Mouse (Mus musculus) thymus, adult 2 months (tissue): ENCODE results near the gene Hs6st1. TPM values are rescaled to one million over a fixed set of nuclear protein-coding genes. Genes with fewer than 3 reads are reported as not detected.

Experiments used
- DNase-seq: peaks from one replicate; pipeline ENCODE4 v3.0.0; 2021
- H3K27ac ChIP-seq: fragments of 200-500 bp; 2 replicates; pipeline ENCODE4 v1.5.1; 2012; ENCODE audit warnings: low read length, control low read depth; ENCODE audit not compliant: control insufficient read depth, insufficient read depth
- H3K27me3 ChIP-seq: fragments of 200-500 bp; 2 replicates; pipeline ENCODE4 v1.6.1; 2012; ENCODE audit warnings: mild to moderate bottlenecking, low read length, moderate library complexity, mixed read lengths; ENCODE audit not compliant: control insufficient read depth, insufficient read depth
- H3K36me3 ChIP-seq: fragments of 200-500 bp; 2 replicates; pipeline ENCODE4 v1.6.1; 2012; ENCODE audit warnings: mild to moderate bottlenecking, low read length, moderate library complexity; ENCODE audit not compliant: control insufficient read depth, insufficient read depth
- H3K4me1 ChIP-seq: fragments of 200-500 bp; replicated peaks from 2 replicates; pipeline ENCODE4 v1.6.1; 2012; ENCODE audit warnings: low read length; ENCODE audit not compliant: control insufficient read depth, insufficient read depth
- H3K4me3 ChIP-seq: fragments of 200-500 bp; 2 replicates; pipeline ENCODE4 v1.5.1; 2012; ENCODE audit warnings: mild to moderate bottlenecking, low read length, control low read depth, moderate library complexity; ENCODE audit not compliant: control insufficient read depth, insufficient read depth
- CTCF ChIP-seq: fragments of 200-500 bp; IDR thresholded peaks from 2 replicates; pipeline ENCODE4 v1.5.1; 2012; ENCODE audit warnings: mild to moderate bottlenecking, control low read depth, low read length, moderate library complexity, borderline replicate concordance; ENCODE audit not compliant: control insufficient read depth, poor library complexity, insufficient read depth; ENCODE audit errors: extremely low read depth
- POLR2A ChIP-seq: fragments of 200-500 bp; IDR thresholded peaks from 2 replicates; pipeline ENCODE4 v1.6.1; 2012; ENCODE audit warnings: mild to moderate bottlenecking, low read length, control low read depth, moderate library complexity; ENCODE audit not compliant: control insufficient read depth, poor library complexity, insufficient read depth; ENCODE audit errors: extremely low read depth
- WGBS: fragments of 180-500 bp; shearing (Covaris S2); methylation state at CpG from one replicate; pipeline ENCODE4 v1.1.7; 2018; 5-methylcytosine and 5-hydroxymethylcytosine counted together
- polyA plus RNA-seq: library from polyadenylated mRNA; depleted of rRNA; stranded (reverse); fragments of >200 nt; gene quantifications from 2 replicates; pipeline ENCODE4 v1.2.3, GENCODE M21; 2012

Hs6st1 gene
- polyA plus RNA-seq, 1 experiment = 128 TPM

GRCm38 (mm10) chr1:36114844-36115243 is 46.6 kb downstream of the Hs6st1 start:
- TF ChIP-seq CTCF = no peak
- no peak for TF ChIP-seq POLR2A
- no peak overlapping the region for H3K27ac ChIP-seq
- 91% methylated on average over 3 of the region's 3 CpGs for WGBS
- no peaks in the 10 kb centered on the region for H3K27me3 ChIP-seq
- no peaks in the 10 kb centered on the region; the same call in 1 of the 2 replicates for H3K4me1 ChIP-seq
- H3K4me3 ChIP-seq = no peak overlapping the region
- H3K36me3 ChIP-seq = no peaks in the 10 kb centered on the region
- no peak for DNase-seq

DNA sequence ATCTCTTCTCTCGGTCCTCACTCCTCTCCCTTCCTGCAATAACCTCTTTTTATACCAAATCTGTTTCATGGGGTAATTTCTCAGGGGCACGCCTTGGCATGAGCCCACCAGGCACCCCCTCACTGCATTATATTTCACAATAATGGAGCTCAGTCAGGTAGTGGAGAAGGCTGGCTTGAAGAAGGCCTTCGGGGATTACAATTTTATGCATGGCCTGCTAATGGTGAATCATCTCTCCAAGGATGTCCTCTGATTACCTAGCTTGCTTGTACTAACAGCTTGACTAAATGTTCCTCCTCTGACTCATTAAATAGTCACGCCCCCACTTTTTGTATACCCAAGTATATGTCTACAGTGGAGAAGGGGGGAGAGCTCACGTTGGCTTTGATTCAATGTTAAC is 48.3 kb downstream of the Hs6st1 start:
- H3K27me3 ChIP-seq = no peaks in the 10 kb centered on the region
- no peak overlapping the region for H3K4me3 ChIP-seq
- 92% methylated on average over 5 of the region's 5 CpGs for WGBS
- H3K4me1 ChIP-seq = no peaks in the 10 kb centered on the region; the same call in 1 of the 2 replicates
- DNase-seq = no peak
- no peaks in the 10 kb centered on the region for H3K36me3 ChIP-seq
- TF ChIP-seq CTCF = no peak
- no peak overlapping the region for H3K27ac ChIP-seq

GRCm38 (mm10) chr1:36118061-36118685 is 50.0 kb downstream of the Hs6st1 start:
- TF ChIP-seq CTCF (no peak), POLR2A (no peak)
- 95% methylated on average over 9 of the region's 9 CpGs for WGBS
- no peak for DNase-seq
- Histone ChIP-seq H3K36me3 (no peaks in the 10 kb centered on the region), H3K27ac (no peak overlapping the region), H3K4me3 (no peak overlapping the region), H3K27me3 (no peaks in the 10 kb centered on the region), H3K4me1 (no peaks in the 10 kb centered on the region; the same call in 1 of the 2 replicates)

DNA sequence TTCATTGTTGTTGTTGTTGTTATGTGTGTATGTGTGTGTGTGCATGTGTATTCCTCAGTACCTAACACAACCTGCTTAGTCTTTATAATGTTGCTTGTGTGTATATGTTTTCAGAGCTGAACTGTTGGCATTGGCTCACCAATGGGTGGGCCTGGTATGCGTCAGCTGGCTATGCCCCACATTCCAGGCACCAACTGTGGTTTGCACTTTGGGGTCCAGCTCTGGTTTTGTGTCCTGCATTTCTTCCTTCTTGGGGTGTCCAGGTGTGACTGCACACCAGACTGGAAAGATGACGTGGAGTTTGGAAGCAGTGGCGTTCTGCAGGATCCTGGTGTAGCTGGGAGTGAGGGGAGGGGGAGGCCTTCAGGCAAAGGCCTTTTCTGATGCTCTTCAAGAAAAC is 50.8 kb downstream of the Hs6st1 start:
- no peaks in the 10 kb centered on the region for H3K36me3 ChIP-seq
- no peaks in the 10 kb centered on the region for H3K27me3 ChIP-seq
- H3K27ac ChIP-seq = no peak overlapping the region
- WGBS = 97% methylated on average over 3 of the region's 3 CpGs
- TF ChIP-seq CTCF (no peak), POLR2A (no peak)
- no peaks in the 10 kb centered on the region for H3K4me1 ChIP-seq
- no peak for DNase-seq
- H3K4me3 ChIP-seq = no peak overlapping the region

DNA sequence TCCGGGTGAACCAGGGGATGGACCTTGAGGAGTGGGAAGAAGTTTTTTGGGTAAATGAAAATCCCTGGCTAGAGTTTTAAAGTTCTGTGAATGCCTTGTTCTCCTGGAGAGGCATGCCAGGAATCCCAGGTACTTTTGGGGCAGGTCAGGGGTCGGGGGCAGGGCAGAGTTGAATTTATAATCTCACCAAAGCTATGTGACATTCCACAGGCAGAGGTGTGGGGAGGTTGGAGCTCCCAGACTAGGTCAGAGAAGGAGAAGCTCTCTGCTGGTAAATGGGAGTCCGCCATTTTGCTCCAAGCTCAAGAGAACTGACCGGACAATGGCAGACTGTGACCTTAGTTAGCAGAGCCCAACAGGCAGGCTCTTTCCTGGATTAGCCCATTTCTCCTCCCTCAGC is 51.2 kb downstream of the Hs6st1 start:
- Histone ChIP-seq H3K4me3 (no peak overlapping the region), H3K36me3 (no peaks in the 10 kb centered on the region), H3K27me3 (no peaks in the 10 kb centered on the region), H3K27ac (no peak overlapping the region), H3K4me1 (no peaks in the 10 kb centered on the region)
- DNase-seq = no peak
- 95% methylated on average over 4 of the region's 4 CpGs for WGBS
- no peak for TF ChIP-seq POLR2A
- TF ChIP-seq CTCF = no peak

GRCm38 (mm10) chr1:36121172-36121571 is 53.0 kb downstream of the Hs6st1 start:
- H3K27me3 ChIP-seq = no peaks in the 10 kb centered on the region
- H3K27ac ChIP-seq = no peak overlapping the region
- H3K4me1 ChIP-seq = no peaks in the 10 kb centered on the region
- H3K4me3 ChIP-seq = no peak overlapping the region
- 91% methylated on average over 8 of the region's 8 CpGs for WGBS
- DNase-seq = no peak
- TF ChIP-seq CTCF (no peak), POLR2A (no peak)
- H3K36me3 ChIP-seq = no peaks in the 10 kb centered on the region

GRCm38 (mm10) chr1:36125076-36125475 is 56.9 kb downstream of the Hs6st1 start:
- no peak for DNase-seq
- peaks cover 5% of the 10 kb centered on the region for H3K4me1 ChIP-seq
- H3K27me3 ChIP-seq = no peaks in the 10 kb centered on the region
- TF ChIP-seq POLR2A (no peak), CTCF (no peak)
- WGBS = 93% methylated on average over 7 of the region's 7 CpGs
- no peaks in the 10 kb centered on the region for H3K36me3 ChIP-seq
- no peak overlapping the region for H3K4me3 ChIP-seq
- no peak overlapping the region for H3K27ac ChIP-seq

DNA sequence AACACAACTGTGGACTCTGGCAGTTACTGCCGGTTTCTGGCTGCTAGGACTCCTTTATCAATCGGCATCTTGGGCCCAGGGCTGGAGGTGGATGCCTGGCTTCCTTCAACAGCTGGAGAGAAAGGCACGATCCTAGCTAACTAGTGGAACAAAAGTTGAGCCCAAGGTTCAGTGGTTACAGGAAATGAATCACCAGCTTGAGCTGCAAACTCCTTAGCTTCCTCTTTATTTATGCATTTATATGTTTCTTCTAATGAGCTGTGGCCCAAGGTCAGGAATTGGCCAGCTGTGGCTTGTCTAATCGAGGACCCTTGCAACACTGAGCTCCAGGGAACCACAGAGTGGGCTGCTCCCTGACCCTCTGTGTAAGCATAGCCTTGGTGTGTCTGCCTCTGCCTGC is 60.9 kb downstream of the Hs6st1 start:
- DNase-seq = no peak

More for the DNA sequence above, 60.9 kb downstream of the Hs6st1 start:
- H3K27ac ChIP-seq = no peak overlapping the region
- H3K4me1 ChIP-seq = peaks cover 36% of the 10 kb centered on the region
- H3K36me3 ChIP-seq = no peaks in the 10 kb centered on the region
- H3K4me3 ChIP-seq = no peak overlapping the region
- 11% methylated on average over 4 of the region's 4 CpGs for WGBS
- no peak for TF ChIP-seq CTCF
- TF ChIP-seq POLR2A = no peak
- H3K27me3 ChIP-seq = no peaks in the 10 kb centered on the region
